ENCODE assay signal across 20 mouse cellular contexts in genomic region chr2:29683261-29683999, GRCm38 (mm10).
DNase-seq lines count a peak whose midpoint lies in the region; ATAC-seq and TF ChIP-seq lines count a peak whose summit lies in the region.
"Had no signal": no experiment of that assay in that cellular context is flagged by ENCODE, and none has a peak within 500 bp of the region (broad histone marks: within the 10 kb centered on the region; RNA-seq: fewer than 3 reads in every experiment).

No protein-coding gene starts in this region.

- ATAC-seq in inflammation-experienced regulatory T-cells, adult 6 months: peak; percentile 62
- peak; percentile 95 for ATAC-seq in liver, postnatal 0 days
- no peak for ATAC-seq in hindbrain, embryonic 16.5 days

- H3K27ac ChIP-seq in heart, embryonic 10.5 days: 0 out of 2 replicates have a peak overlapping the region, but pooled peaks have one; percentile 33
- peak overlapping the region; percentile 34; the same call in 1 of the 2 replicates for H3K27ac ChIP-seq in bone marrow, adult 2 months (ENCODE audit: control insufficient read depth, insufficient read depth, low read depth, low read length, poor library complexity)
- peak overlapping the region; percentile 58 for H3K27ac ChIP-seq in liver, postnatal 0 days (ENCODE audit: low read depth)
- H3K27ac ChIP-seq in hindbrain, embryonic 16.5 days (ENCODE audit: low read depth, low read length): no peak overlapping the region
- H3K27ac ChIP-seq: embryonic facial prominence, embryonic 13.5 days; heart, adult 2 months; hindbrain, embryonic 14.5 days; limb, embryonic 13.5 days; neural tube, embryonic 12.5 days had no signal

- H3K9me3 ChIP-seq in heart, embryonic 10.5 days: no peaks in the 10 kb centered on the region
- H3K9me3 ChIP-seq in liver, postnatal 0 days (ENCODE audit: low read length): no peaks in the 10 kb centered on the region
- no peaks in the 10 kb centered on the region for H3K9me3 ChIP-seq in hindbrain, embryonic 16.5 days (ENCODE audit: control insufficient read depth, low read length)
- H3K9me3 ChIP-seq: embryonic facial prominence, embryonic 13.5 days; limb, embryonic 13.5 days; megakaryocyte, embryonic 14.5 days; neural tube, embryonic 12.5 days had no signal

- H3K27me3 ChIP-seq in heart, embryonic 10.5 days (ENCODE audit: insufficient read depth, poor library complexity, severe bottlenecking): no peaks in the 10 kb centered on the region
- no peaks in the 10 kb centered on the region for H3K27me3 ChIP-seq in liver, postnatal 0 days (ENCODE audit: insufficient read depth, low read length)
- H3K27me3 ChIP-seq in hindbrain, embryonic 16.5 days (replicated peaks; ENCODE audit: control insufficient read depth, insufficient read depth, low read length): no peaks in the 10 kb centered on the region
- H3K27me3 ChIP-seq: embryonic facial prominence, embryonic 13.5 days; limb, embryonic 13.5 days; megakaryocyte, embryonic 14.5 days; neural tube, embryonic 12.5 days had no signal

- DNase-seq in heart, embryonic 10.5 days (ENCODE audit: low spot score): no peak
- DNase-seq in heart, postnatal 36 days: no peak
- DNase-seq in liver, postnatal 0 days: no peak
- no peak for DNase-seq in frontal cortex, adult 2 months (ENCODE audit: extremely low spot score in 1 of 2, low spot score in 1 of 2)
- DNase-seq in testis, postnatal 14 days (ENCODE audit: low spot score): no peak
- DNase-seq: adrenal gland, adult 8-10 months; cerebellum, adult 2 months; gastrocnemius, postnatal 10 days; heart, adult 2 months; heart, postnatal 14 days; kidney, adult 18-20 months; kidney, postnatal 14 days had no signal

- H3K4me3 ChIP-seq in heart, embryonic 10.5 days: no peak overlapping the region
- no peak overlapping the region for H3K4me3 ChIP-seq in bone marrow, adult 2 months (replicated peaks; ENCODE audit: control insufficient read depth, low read depth, low read length)
- no peak overlapping the region for H3K4me3 ChIP-seq in liver, postnatal 0 days (ENCODE audit: low read depth, low read length)
- no peak overlapping the region for H3K4me3 ChIP-seq in hindbrain, embryonic 16.5 days (ENCODE audit: low read length)
- H3K4me3 ChIP-seq: embryonic facial prominence, embryonic 13.5 days; heart, adult 2 months; limb, embryonic 13.5 days; megakaryocyte, embryonic 14.5 days; neural tube, embryonic 12.5 days had no signal

- TF ChIP-seq EP300 in liver, postnatal 0 days (IDR thresholded peaks at IDR 0.05; ENCODE audit: low read depth): peak; percentile 88

- TF ChIP-seq POLR2A in bone marrow, adult 2 months (IDR thresholded peaks at IDR 0.05; ENCODE audit: borderline replicate concordance, control insufficient read depth, low read depth, low read length): no peak

- 80% methylated on average over 7 of the region's 7 CpGs for WGBS in heart, embryonic 10.5 days
- WGBS in bone marrow, adult 2 months: 68% methylated on average over 7 of the region's 7 CpGs
- WGBS in liver, postnatal 0 days (ENCODE audit: insufficient replicate concordance): 72% methylated on average over 7 of the region's 7 CpGs
- 93% methylated on average over 7 of the region's 7 CpGs for WGBS in hindbrain, embryonic 16.5 days

- H3K4me2 ChIP-seq in liver, postnatal 0 days (ENCODE audit: low read depth, low read length): peak overlapping the region; percentile 13; the same call in 1 of the 2 replicates
- no peak overlapping the region for H3K4me2 ChIP-seq in hindbrain, embryonic 16.5 days (ENCODE audit: low read length)
- H3K4me2 ChIP-seq: embryonic facial prominence, embryonic 13.5 days; hindbrain, embryonic 14.5 days; limb, embryonic 13.5 days; neural tube, embryonic 12.5 days had no signal

- peaks cover 27% of the 10 kb centered on the region for H3K4me1 ChIP-seq in heart, embryonic 10.5 days
- no peaks in the 10 kb centered on the region; the same call in 1 of the 2 replicates for H3K4me1 ChIP-seq in bone marrow, adult 2 months (ENCODE audit: control insufficient read depth, insufficient read depth, low read length)
- H3K4me1 ChIP-seq in liver, postnatal 0 days (ENCODE audit: insufficient read depth): peaks cover 14% of the 10 kb centered on the region; the same call in 1 of the 2 replicates
- H3K4me1 ChIP-seq in hindbrain, embryonic 16.5 days (ENCODE audit: control insufficient read depth, insufficient read depth, low read depth, low read length): no peaks in the 10 kb centered on the region
- H3K4me1 ChIP-seq: limb, embryonic 13.5 days; neural tube, embryonic 12.5 days had no signal

- H3K9ac ChIP-seq in liver, postnatal 0 days (replicated peaks): no peak overlapping the region
- no peak overlapping the region for H3K9ac ChIP-seq in hindbrain, embryonic 16.5 days (ENCODE audit: low read depth, low read length)
- H3K9ac ChIP-seq: embryonic facial prominence, embryonic 13.5 days; hindbrain, embryonic 14.5 days; limb, embryonic 13.5 days; neural tube, embryonic 12.5 days had no signal

- peaks cover 16% of the 10 kb centered on the region; the same call in 1 of the 2 replicates for H3K36me3 ChIP-seq in heart, embryonic 10.5 days
- H3K36me3 ChIP-seq in liver, postnatal 0 days (replicated peaks; ENCODE audit: insufficient read depth, low read length): peaks cover 21% of the 10 kb centered on the region
- H3K36me3 ChIP-seq in hindbrain, embryonic 16.5 days (ENCODE audit: control insufficient read depth, insufficient read depth, low read length): no peaks in the 10 kb centered on the region

- intact Hi-C loops in heart, postnatal 36 days (cut with DNase I): no loop called here

- TF ChIP-seq CTCF in bone marrow, adult 2 months (IDR thresholded peaks at IDR 0.05; ENCODE audit: control insufficient read depth, insufficient read depth, low read length): no peak
- TF ChIP-seq CTCF in liver, postnatal 0 days (IDR thresholded peaks at IDR 0.05; ENCODE audit: low read depth): no peak
